Mouse (Mus musculus) liver, postnatal 0 days (tissue): ENCODE measurements around the gene Nme2. TPM values are rescaled to one million over a fixed set of nuclear protein-coding genes. Genes with fewer than 3 reads are reported as not detected.

Experiments
- ATAC-seq: fragments of 200-750 bp; cut with Nextera tagmentation; 2 replicates; pipeline ENCODE4 v1.8.0; 2017; ENCODE audit warnings: mild to moderate bottlenecking, moderate library complexity
- DNase-seq: peaks from one replicate; pipeline ENCODE4 v3.0.0-alpha.2; 2016
- H3K27ac ChIP-seq: fragments of 300-500 bp; sonication (generic); 2 replicates; pipeline ENCODE4 v1.5.1; 2014; ENCODE audit warnings: antibody characterized with exemption, moderate library complexity, mild to moderate bottlenecking, low read depth
- H3K27me3 ChIP-seq: fragments of 300-500 bp; sonication (generic); 2 replicates; pipeline ENCODE4 v1.6.1; 2014; ENCODE audit warnings: low read length, control low read depth, mixed read lengths; ENCODE audit not compliant: insufficient read depth
- H3K36me3 ChIP-seq: fragments of 300-500 bp; sonication (generic); replicated peaks from 2 replicates; pipeline ENCODE4 v1.6.1; 2014; ENCODE audit warnings: mild to moderate bottlenecking, control low read depth, low read length, moderate library complexity, mixed read lengths; ENCODE audit not compliant: insufficient read depth
- H3K4me1 ChIP-seq: fragments of 300-500 bp; sonication (generic); 2 replicates; pipeline ENCODE4 v1.6.1; 2014; ENCODE audit warnings: antibody characterized with exemption, mild to moderate bottlenecking, control low read depth; ENCODE audit not compliant: insufficient read depth
- H3K4me2 ChIP-seq: fragments of 300-500 bp; sonication (generic); 2 replicates; pipeline ENCODE4 v1.6.1; 2014; ENCODE audit warnings: low read depth, mild to moderate bottlenecking, low read length, moderate library complexity, mixed read lengths
- H3K4me3 ChIP-seq: fragments of 300-500 bp; sonication (generic); 2 replicates; pipeline ENCODE4 v1.5.1; 2014; ENCODE audit warnings: low read depth, low read length
- H3K9ac ChIP-seq: fragments of 300-500 bp; sonication (generic); replicated peaks from 2 replicates; pipeline ENCODE4 v1.6.1; 2014; ENCODE audit warnings: mild to moderate bottlenecking, moderate library complexity
- H3K9me3 ChIP-seq: fragments of 300-500 bp; sonication (generic); 2 replicates; pipeline ENCODE4 v1.6.1; 2016; ENCODE audit warnings: mild to moderate bottlenecking, control low read depth, low read length, mixed read lengths
- CTCF ChIP-seq: sonication (generic); IDR thresholded peaks from 2 replicates; pipeline ENCODE4 v1.5.1; 2016; ENCODE audit warnings: antibody characterized with exemption, low read depth
- EP300 ChIP-seq: IDR thresholded peaks from 2 replicates; pipeline ENCODE4 v1.6.1; 2016; ENCODE audit warnings: antibody characterized with exemption, low read depth, mild to moderate bottlenecking
- WGBS: fragments of 180-500 bp; shearing (Covaris S2); extraction: QIAGEN DNeasy Blood & Tissue Kit; methylation state at CpG from one replicate; pipeline ENCODE4 v1.1.7; 2014; ENCODE audit not compliant: insufficient replicate concordance; 5-methylcytosine and 5-hydroxymethylcytosine counted together
- polyA plus RNA-seq: library from polyadenylated mRNA; unstranded; fragments of >200 nt; fragmentation: Nextera tagmentation; extraction: Ambion mirVana; gene quantifications from 2 replicates; pipeline ENCODE4 v1.2.1, GENCODE M21; 2015

Gene Nme2
- polyA plus RNA-seq, result 166 and 188 TPM in 2 replicates

DNA sequence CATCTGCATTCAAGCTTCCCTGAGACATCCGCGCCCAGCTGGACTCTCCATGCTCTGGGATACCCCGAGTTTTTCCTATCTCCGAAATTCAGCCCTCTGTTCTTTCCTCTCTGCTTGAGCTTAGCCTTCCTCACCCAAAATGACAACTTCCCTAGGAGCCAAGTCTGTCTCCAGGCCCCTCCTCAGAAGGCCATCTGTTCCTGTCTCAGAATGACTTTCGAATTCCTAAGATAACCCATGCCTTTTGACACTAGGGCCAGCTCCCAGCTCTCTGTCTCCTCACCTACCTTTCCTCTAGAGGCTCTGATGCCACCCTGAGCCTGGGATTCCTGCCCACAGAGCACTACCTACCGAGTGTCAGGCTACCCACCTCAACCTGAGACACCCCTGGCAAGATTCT, at the start of gene Nme2:
Gene Nme2, minus strand, starts transcription at position 101 of the 400 bp plus-strand sequence.
- ATAC-seq, result peak; percentile 4
- H3K9me3 ChIP-seq, result no peaks in the 10 kb centered on the region
- H3K36me3 ChIP-seq, result peaks cover 21% of the 10 kb centered on the region
- DNase-seq, result no peak
- TF ChIP-seq EP300 (no peak), CTCF (no peak)
- H3K4me3 ChIP-seq, result peak within 1 kb of the TSS; percentile 74
- H3K4me2 ChIP-seq, result peak within 1 kb of the TSS; percentile 92
- H3K27ac ChIP-seq, result peak within 1 kb of the TSS; percentile 88
- H3K9ac ChIP-seq, result peak within 1 kb of the TSS; percentile 75
- 2% methylated on average over 6 of the region's 6 CpGs for WGBS
- no peaks in the 10 kb centered on the region for H3K27me3 ChIP-seq
- H3K4me1 ChIP-seq, result peaks cover 26% of the 10 kb centered on the region

DNA sequence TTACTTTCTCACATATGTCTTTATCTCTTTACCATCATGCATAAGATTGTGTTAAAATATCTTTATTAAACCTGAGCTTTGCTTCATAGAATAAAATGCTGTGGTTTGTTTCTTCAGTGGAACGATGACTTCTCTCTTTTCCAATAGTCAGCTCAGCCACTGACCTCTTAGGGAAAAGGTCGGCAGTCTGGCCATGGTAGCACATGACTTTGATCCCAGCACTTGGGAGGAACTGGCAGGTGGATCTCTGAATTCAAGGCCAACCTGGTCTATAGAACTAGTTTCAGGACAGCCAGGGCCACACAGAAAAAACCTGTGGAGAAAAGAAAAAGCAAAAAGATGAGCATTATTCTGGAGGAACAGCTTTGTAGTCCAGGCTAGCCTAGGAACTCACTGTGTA, 47.3 kb upstream of the Nme2 start:
- no peak overlapping the region for H3K4me3 ChIP-seq
- H3K27me3 ChIP-seq, result no peaks in the 10 kb centered on the region
- peaks cover 9% of the 10 kb centered on the region; the same call in 1 of the 2 replicates for H3K4me1 ChIP-seq
- TF ChIP-seq CTCF (no peak), EP300 (no peak)
- DNase-seq (no peak), ATAC-seq (no peak)
- no peaks in the 10 kb centered on the region for H3K9me3 ChIP-seq
- no peak overlapping the region for H3K9ac ChIP-seq
- 63% methylated on average over 2 of the region's 2 CpGs for WGBS
- H3K36me3 ChIP-seq, result no peaks in the 10 kb centered on the region
- no peak overlapping the region for H3K27ac ChIP-seq
- H3K4me2 ChIP-seq, result no peak overlapping the region

DNA sequence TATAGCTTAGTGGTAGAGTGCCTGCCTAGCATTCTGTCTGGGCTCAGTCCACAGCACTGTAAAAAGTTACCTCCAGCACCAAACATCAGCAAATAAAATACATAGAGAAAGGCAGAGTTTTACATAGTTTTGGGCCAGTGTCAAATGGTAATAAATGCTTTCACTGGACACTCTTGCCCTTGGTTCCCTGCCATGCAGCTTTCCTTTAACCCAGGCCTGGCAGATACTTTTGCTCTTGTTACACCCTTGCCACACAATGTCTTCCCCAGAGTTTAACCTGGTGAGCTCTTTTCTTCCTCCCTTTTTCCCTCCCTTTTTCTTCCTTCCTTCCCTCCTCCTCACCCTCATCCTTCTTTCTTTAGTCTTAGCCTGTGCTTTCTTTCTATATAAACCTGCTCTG, 43.2 kb upstream of the Nme2 start:
- Histone ChIP-seq H3K27me3 (no peaks in the 10 kb centered on the region), H3K9ac (no peak overlapping the region), H3K4me3 (no peak overlapping the region), H3K4me1 (peaks cover 27% of the 10 kb centered on the region), H3K4me2 (0 out of 2 replicates have a peak overlapping the region, but pooled peaks have one; percentile 0), H3K27ac (no peak overlapping the region), H3K36me3 (no peaks in the 10 kb centered on the region), H3K9me3 (no peaks in the 10 kb centered on the region)
- TF ChIP-seq EP300 (no peak), CTCF (no peak)
- DNase-seq, result no peak
- ATAC-seq, result no peak

DNA sequence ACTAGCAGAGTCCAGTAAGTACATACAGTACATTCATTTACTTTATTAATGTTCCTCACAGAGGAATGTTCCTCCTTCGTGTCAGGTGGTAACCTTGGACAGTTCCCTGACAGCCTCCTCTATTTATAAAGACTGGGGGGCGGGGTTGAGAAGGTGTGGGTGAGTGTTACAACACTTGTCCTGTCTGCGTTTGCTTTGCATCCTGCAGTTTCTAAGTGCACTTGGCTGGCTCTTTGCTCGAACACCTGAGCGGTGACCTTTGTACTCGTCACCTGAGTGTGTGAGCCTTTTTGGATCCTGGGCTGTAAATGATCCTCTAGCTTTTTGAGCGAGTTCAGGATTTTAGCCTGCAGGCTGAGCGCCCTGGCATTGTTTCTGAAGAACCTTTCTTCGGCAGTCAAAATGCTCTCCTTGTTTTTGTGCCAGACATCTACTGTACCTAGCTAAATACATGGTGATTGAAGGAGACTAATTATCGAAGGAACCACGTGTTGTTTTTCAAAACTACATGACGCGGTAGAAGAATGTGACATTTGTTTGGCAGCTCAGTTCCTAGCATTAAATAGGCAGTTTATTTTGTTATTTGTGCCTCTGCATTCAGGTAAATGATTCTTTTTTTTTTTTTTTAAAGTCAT, 41.2 kb upstream of the Nme2 start:
- peak; percentile 55 for TF ChIP-seq EP300
- TF ChIP-seq CTCF, result no peak
- 27% methylated on average over 13 of the region's 13 CpGs for WGBS
- peak overlapping the region; percentile 98 for H3K9ac ChIP-seq
- peak overlapping the region; percentile 96 for H3K4me3 ChIP-seq
- no peaks in the 10 kb centered on the region for H3K36me3 ChIP-seq
- H3K9me3 ChIP-seq, result no peaks in the 10 kb centered on the region
- H3K4me1 ChIP-seq, result peaks cover 24% of the 10 kb centered on the region
- no peaks in the 10 kb centered on the region for H3K27me3 ChIP-seq
- peak; percentile 26 for ATAC-seq
- H3K4me2 ChIP-seq, result peak overlapping the region; percentile 94
- H3K27ac ChIP-seq, result peak overlapping the region; percentile 99
- DNase-seq, result peak; percentile 78

DNA sequence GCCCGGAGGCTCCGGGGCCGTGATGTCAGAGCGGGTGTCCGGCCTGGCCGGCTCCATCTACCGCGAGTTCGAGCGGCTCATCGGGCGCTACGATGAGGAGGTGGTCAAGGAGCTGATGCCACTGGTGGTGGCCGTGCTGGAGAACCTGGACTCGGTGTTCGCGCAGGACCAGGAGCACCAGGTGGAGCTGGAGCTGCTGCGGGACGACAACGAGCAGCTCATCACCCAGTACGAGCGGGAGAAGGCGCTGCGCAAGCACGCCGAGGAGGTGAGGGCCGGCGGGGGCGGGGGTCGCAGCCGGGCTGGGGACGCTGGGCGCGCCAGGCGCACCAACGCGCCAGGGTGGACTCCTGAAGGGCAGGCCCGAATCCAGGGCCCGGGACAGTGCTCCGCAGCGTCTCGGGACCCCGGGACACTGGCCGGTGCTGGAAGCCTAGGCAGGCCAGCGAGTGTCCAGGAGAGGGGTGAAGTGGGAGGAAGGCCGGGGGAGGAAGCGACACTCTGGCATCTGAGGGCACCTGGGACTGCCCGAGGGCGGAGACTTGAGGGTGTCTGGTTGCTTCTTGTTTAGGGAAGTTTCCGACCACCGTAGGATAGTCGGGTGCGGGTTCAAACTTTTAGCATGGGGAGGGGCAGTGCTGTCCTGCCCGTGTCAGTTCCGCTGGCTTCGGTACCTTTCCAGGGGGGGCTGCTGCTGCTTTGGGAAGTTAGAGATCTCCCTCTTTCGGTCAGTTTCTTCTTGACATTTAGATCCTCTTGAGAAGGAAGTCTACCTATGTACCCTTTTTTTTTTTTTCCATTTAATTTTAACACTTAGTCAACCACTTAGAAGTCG, 40.5 kb upstream of the Nme2 start:
- H3K27ac ChIP-seq, result peak overlapping the region; percentile 99
- H3K36me3 ChIP-seq, result no peaks in the 10 kb centered on the region
- no peak for TF ChIP-seq EP300
- peak; percentile 36; the same call in 1 of the 2 replicates for TF ChIP-seq CTCF
- ATAC-seq, result peak; percentile 11
- H3K4me1 ChIP-seq, result peaks cover 24% of the 10 kb centered on the region
- WGBS, result under 1% methylated on average over 44 of the region's 58 CpGs
- peak; percentile 65 for DNase-seq
- peak overlapping the region; percentile 96 for H3K4me3 ChIP-seq
- no peaks in the 10 kb centered on the region for H3K9me3 ChIP-seq
- H3K27me3 ChIP-seq, result no peaks in the 10 kb centered on the region
- H3K9ac ChIP-seq, result peak overlapping the region; percentile 98
- peak overlapping the region; percentile 94 for H3K4me2 ChIP-seq

DNA sequence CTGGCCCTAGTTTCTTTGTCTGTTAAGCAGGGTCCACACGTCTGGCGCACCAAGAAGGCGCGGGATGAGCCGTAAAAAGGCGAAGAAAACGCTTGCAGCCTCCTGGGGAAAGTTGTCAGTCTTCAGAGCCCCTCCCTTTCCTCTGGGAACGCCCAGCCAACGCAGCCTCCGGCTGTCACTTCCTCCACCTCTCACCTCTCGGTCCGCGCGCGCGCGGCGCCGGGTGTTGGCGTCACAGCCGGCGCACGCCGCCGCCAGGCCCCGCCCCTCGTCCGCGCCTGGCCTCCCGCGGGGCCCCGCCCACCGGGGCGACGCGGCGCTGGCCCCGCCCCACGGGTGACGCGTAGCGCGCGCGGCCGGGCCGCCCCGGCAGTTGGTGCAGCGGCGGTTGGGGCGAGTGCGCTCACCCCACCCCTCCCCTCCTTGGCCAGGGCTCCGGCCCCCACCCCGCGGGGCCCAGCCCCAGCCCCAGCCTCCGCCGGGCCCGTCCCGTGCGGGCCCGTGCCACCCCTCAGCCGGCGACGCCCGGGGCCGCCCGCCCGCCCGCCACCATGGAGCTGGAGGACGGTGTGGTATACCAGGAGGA, 39.8 kb upstream of the Nme2 start, which contains the start of gene Spag9:
Gene Spag9, plus strand, starts transcription at position 372 of the 586 bp plus-strand sequence.
- peaks cover 24% of the 10 kb centered on the region for H3K4me1 ChIP-seq
- TF ChIP-seq EP300 (no peak), CTCF (no peak)
- peak within 1 kb of the TSS; percentile 94 for H3K4me2 ChIP-seq
- DNase-seq, result peak; percentile 97
- H3K36me3 ChIP-seq, result no peaks in the 10 kb centered on the region
- H3K4me3 ChIP-seq, result peak within 1 kb of the TSS; percentile 96
- peak within 1 kb of the TSS; percentile 99 for H3K27ac ChIP-seq
- peak; percentile 91 for ATAC-seq
- no peaks in the 10 kb centered on the region for H3K27me3 ChIP-seq
- WGBS, result under 1% methylated on average over 36 of the region's 70 CpGs
- no peaks in the 10 kb centered on the region for H3K9me3 ChIP-seq
- H3K9ac ChIP-seq, result peak within 1 kb of the TSS; percentile 98
